Mouse (Mus musculus) adrenal gland, postnatal 14 days (tissue): ENCODE data around the gene Sox15. TPM values are rescaled to one million over a fixed set of nuclear protein-coding genes. Genes with fewer than 3 reads are reported as not detected.
"Not testable (repeated sequence)": the region's sequence is repeated elsewhere in the genome, so short reads cannot be mapped to it uniquely, and the experiment has no call there.

Source experiments
- DNase-seq: peaks from one replicate; pipeline ENCODE4 v3.0.0; 2021; ENCODE audit warnings: mixed read lengths
- long read RNA-seq, 2 experiments: library from polyadenylated mRNA; stranded (forward); transcript quantifications; one replicate each; pipeline ENCODE4 v2.0.0; 2021
- total RNA-seq: library from RNA; stranded (reverse); gene quantifications from 2 replicates; pipeline ENCODE4 v1.2.3, GENCODE M21; 2021

The Sox15 gene
- 0.45 TPM in 1 of 2 replicates, not detected in the other for total RNA-seq
- long read RNA-seq, experiment 1, result 0 reads
- long read RNA-seq, experiment 2, result 0 reads

- DNase-seq, result peak; percentile 77
Measured at GRCm38 (mm10) chr11:69655264-69656064, at the start of gene Sox15. Gene Sox15 (plus strand): TSS chr11:69655314.

DNA sequence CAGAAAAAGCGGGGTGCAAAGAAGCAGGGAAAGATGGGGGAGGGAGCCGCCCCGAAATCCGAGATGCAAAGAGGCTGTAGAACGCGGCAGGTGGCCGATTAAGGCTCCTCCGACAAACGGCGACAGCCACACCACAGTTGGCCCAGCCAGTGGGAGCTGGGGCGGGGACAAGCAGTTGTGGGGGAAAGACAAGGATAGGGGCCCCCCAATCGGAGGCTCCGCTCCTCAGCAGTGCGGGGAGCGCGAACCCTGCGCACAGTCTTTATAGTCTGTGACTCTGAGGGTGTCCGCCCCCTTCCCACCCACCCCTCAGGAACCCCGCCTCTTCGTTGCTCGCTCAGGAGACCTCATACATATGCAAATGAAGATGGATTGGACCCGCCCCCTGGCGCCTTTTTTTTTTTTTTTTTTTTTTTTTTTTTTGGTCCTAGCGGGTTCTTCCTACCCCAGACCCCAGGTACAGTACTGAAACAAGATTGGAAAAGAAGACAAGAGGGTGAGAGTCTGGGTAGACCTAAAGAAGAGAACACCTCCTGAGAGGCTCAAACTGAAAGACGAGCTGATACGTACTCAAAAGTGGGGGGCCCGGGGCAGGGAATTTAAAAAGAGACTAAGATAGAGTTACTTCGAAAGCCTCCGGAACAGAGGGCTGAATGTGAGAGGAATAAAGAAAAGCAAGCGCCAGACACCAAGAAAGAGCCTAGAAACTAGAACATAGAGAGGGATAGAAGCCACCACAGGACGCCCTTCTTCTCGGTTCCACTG lies 49.2 kb upstream of the Sox15 start, which contains the start of gene Atp1b2:
TSS of gene Atp1b2 (minus strand) at position 217 of the 765 bp plus-strand sequence.
- DNase-seq, result peak; percentile 85

DNA sequence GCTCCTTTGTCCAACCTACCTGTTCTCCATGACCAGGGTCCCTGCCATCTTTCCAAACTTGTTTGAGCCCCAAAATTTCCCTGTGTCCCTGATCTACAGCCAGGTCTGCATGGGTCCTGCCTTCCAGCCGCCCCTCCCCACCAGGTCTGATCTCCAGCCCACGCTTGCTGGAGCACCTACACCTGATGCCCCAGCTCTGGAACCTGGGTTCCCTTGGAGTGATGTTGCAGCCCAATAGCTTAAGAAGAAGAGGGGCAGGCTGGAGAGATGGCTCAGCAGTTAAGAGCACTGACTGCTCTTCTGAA lies 48.7 kb upstream of the Sox15 start:
- no peak for DNase-seq

DNA sequence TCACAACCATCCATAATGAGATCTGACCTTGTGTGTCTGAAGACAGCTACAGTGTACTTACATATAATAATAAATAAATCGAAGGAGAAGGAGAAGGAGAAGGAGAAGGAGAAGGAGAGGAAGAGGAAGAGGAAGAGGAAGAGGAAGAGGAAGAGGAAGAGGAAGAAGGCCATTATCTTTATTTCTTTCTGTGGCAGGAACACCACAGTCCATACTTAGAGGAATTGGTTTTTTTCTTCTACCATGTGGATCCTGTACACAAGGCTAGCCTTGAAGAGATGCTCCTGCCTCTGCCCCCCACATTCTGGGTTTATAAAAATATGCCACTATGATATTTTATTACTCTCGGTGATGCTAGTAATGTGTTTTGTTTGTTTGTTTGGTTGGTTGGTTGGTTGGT lies 48.3 kb upstream of the Sox15 start:
- DNase-seq, result no peak

DNA sequence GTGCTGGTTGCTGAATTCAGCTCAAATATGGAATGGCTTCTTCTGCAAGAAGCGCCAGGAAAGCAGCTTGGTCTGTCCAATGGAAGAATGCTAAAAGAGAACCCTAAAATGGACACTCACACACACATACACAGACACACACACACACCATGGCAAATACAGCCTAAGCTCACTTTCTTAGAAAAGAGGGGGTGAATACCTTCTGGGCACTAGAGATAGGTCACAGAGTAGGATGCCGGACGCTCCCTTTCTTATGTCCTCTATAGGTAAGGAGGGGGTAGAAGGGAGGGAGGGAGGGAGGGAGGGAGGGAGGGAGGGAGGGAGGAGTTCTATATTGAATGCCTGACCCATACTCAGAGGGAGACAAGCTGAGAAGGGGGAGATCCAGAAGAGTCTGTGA lies 46.6 kb upstream of the Sox15 start:
- DNase-seq, result no peak

DNA sequence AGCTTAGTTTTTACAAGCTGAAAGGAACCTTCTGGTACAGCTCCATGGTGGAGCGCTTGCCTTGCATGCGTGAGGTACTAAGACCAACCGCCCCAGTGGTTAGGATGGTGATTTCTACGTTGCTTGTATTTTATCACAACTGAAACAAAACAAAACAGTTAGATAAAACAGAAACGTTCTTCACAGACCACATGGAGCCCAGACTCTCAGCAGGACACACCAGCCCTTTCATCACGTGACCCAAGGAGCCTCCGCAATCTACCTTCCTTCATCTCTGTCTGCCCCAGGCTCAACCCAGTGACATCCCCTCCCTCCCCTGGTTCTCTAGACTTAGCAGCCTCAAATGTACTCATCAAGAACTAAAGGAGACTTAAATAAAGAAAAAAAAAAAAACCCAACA lies 45.7 kb upstream of the Sox15 start:
- DNase-seq, result no peak

- no peak for DNase-seq
Measured at GRCm38 (mm10) chr11:69610899-69611298, 44.2 kb upstream of the Sox15 start.

- peak; percentile 94 for DNase-seq
Measured at GRCm38 (mm10) chr11:69613553-69614256, 41.4 kb upstream of the Sox15 start.

DNA sequence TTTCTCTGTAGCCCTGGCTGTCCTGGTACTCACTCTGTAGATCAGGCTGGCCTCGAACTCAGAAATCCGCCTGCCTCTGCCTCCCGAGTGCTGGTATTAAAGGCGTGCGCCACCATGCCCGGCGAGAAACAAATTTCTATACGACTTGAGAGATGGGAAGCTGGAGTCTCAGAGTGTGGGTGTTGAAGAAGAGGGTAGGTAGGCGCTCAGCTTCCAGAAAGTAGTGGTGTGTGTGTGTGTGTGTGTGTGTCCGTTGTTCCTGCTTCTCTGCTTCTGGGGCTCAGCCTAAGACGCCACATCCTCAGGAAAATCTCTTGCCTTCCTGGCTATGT lies 40.9 kb upstream of the Sox15 start:
- not testable (repeated sequence) for DNase-seq

DNA sequence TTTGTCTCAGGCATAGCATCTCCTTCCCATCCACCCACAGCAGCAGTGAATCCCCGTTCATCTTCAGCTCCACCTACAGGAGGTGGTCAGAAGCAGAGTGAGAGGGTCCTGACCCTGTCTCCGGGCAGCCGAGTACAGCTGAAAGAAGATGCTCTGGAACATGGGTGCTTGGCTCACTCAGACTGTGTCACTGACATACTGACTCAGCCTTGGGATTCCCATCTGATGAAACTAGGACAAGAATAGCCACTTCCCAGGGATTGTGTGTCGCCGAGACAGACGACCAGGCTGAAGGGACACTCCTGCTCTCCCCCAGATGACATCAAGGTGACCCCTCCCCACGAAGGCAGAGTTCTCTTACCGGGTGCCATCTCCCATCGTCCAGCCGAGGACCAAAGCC lies 38.3 kb upstream of the Sox15 start:
- DNase-seq, result no peak

DNA sequence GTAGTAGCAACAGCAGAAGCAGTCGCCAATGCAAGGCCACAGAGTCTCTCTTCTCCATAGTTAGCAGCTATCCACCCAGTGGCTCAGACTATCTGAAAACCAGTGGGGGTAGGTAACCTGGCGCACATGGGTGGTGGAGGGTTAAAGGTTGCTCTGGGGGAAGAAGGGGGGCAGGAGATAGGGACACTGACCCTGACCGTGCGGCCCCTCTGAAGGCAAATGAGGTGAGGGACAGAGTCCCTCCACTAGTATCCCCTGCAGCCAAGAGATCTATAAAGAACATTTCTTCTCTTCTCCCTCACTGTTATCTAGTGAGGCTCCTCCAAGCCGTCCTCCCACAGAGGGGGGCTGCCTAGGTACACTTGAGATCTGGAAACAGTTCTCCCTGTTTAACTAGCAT lies 37.3 kb upstream of the Sox15 start, which contains the start of gene Shbg:
TSS of gene Shbg (minus strand) at position 101 of the 400 bp plus-strand sequence.
- DNase-seq, result no peak

GRCm38 (mm10) chr11:69620394-69621081 lies 34.6 kb upstream of the Sox15 start:
- DNase-seq, result no peak

GRCm38 (mm10) chr11:69621571-69622268 lies 33.4 kb upstream of the Sox15 start, which contains the start of gene Sat2:
Gene Sat2 (plus strand): TSS chr11:69622024.
- DNase-seq, result peak; percentile 81

DNA sequence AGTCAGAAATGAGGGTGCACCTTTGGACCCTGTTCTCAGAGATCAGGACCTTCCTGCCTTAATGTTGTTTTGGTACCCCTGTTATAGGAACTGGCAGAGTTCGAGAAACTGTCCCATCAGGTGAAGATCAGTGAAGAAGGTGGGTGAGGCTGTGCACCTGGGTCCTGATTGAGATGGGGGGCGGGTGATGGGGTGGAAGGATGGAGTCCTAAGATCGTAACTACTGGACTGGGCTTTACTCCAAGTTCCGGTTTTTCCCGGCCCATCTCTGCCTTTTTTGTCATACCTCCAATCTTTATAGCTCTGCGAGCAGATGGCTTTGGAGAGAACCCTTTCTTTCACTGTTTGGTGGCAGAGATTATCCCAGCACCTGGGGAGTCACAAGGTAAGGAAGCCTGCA lies 32.7 kb upstream of the Sox15 start:
- peak; percentile 41 for DNase-seq

- DNase-seq, result no peak
Measured at GRCm38 (mm10) chr11:69623006-69623405, 32.1 kb upstream of the Sox15 start.

- not testable (repeated sequence) for DNase-seq
Measured at GRCm38 (mm10) chr11:69624339-69624738, 30.8 kb upstream of the Sox15 start.

GRCm38 (mm10) chr11:69628286-69628685 lies 26.8 kb upstream of the Sox15 start:
- DNase-seq, result peak; percentile 82

DNA sequence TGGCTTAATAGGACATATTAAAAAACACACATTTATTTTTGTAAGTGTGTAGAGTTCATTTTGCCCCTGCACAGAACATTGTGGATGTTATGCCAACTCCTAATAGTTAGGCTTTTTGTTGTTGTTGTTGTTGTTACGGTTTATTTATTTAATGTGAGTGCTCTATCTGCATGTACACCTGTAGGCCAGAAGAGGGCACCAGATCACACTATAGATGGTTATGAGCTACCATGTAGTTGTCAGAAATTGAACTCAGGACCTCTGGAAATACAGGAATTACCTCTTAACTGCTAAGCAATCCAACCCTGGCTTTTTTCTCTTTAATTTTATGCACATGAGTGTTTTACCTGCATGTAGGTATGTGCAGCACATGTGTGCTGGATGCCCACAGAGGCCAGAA lies 25.3 kb upstream of the Sox15 start:
- DNase-seq, result no peak

DNA sequence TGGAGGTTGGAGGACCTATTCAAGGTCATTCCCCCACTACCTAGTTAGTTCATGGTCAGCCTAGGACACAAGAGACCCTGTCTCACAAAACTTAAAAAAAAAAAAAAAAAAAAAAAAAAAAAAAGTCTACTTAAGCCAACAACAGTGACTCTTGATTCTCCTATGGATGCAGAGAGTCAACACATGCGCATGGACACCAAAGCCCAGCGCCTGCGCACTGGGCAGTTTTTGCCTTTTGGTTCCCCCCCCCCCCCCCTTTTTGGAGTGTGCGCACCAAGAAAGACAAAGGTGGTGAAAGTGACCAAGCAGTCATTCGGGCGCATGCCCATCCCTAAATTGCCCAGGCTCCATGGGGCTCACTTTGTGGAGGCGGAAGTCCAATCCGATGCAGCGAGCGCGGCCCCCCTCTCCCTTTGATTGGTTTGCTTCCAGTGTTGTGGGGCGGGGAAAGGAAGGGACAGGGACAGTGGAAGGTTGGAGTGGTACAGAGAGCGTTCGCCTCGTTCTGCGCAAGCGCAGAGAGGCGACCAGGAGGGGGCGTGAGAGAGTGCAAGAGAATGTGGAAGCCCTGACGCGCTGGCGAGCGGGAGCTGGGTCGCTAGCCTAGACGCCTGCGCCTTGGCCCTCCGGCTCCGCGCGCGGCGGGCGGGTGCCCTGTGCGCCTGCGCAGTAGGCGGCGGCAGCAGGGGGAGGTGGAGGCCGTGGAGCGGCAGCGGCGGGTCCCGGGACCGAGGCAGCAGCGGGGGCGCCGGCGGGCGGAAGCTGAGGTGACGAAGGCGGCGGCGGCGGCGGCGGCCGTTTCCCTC lies 22.6 kb upstream of the Sox15 start, which contains the start of gene Fxr2:
TSS of gene Fxr2 (plus strand) at position 707 of the 806 bp plus-strand sequence.
- DNase-seq, result peak; percentile 100

DNA sequence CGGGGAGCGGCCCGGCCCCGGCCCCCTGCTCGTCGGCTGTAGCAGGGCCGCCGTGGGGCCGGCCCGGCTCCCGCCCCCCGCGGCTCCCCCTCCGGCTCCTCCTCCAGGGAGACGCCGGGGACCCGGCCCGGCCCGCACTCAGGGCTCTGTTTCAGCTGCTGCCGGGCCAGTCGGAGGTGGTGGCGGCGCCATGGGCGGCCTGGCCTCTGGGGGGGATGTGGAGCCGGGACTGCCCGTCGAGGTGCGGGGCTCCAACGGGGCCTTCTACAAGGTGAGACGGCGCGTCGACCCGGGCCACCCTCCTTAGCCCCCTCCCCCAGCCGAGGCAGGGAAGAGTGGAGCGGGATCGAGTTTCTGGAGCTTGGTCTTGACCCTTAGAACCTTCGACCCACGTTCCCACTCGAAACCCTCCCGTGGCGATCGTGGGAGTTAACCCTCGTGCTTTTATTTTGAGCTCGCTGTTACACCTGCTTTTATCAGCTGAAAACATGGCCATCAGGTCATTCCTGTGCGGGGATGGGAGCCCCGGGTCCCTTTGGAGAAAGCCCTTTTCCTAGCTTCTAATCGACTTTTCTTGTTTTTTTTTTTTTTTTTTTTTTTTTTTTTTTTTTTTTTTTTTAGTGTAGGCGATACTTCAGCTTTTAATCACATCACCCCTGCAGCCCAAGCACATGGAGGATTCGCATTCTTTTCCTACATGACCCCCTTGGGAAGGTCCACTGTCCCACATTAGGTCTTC lies 21.8 kb upstream of the Sox15 start:
- DNase-seq, result peak; percentile 86
